Mouse (Mus musculus) gastrocnemius, adult 8-10 months (tissue): ENCODE results near the gene Ccdc8. TPM values are rescaled to one million over a fixed set of nuclear protein-coding genes. Genes with fewer than 3 reads are reported as not detected.
"Not testable (repeated sequence)": the region's sequence is repeated elsewhere in the genome, so short reads cannot be mapped to it uniquely, and the experiment has no call there.

ENCODE experiments used
- DNase-seq, 2 experiments: peaks; one replicate each; pipeline ENCODE4 v3.0.0; 2022; ENCODE audit warnings: low spot score in 2 of 2
- total RNA-seq, 4 experiments: library from RNA; stranded (reverse); gene quantifications; 2 replicates each; pipeline ENCODE4 v1.2.4; 2022

Gene Ccdc8
- total RNA-seq: under 1 TPM; 0.60 to 0.94 (median 0.76) TPM

DNA sequence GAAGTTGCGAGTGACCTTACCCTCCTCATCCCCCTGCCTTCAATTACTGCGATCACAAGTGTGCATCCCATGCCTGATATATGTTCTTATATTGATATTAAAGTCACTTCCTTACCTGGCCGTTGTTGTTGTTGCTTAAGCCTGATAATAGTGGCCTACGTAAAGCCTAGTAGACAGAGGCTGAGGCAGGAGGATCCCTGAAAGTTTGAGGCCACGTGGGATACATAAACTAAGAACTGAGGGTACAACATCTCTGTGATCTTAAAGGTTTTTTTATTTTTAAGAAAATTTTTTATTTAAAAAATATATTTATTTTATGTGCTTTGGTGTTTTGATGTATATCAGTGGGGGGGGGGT lies at the start of gene Ccdc8:
Gene Ccdc8 (plus strand): TSS at position 258 of the 357 bp plus-strand sequence.
- no peak for DNase-seq

DNA sequence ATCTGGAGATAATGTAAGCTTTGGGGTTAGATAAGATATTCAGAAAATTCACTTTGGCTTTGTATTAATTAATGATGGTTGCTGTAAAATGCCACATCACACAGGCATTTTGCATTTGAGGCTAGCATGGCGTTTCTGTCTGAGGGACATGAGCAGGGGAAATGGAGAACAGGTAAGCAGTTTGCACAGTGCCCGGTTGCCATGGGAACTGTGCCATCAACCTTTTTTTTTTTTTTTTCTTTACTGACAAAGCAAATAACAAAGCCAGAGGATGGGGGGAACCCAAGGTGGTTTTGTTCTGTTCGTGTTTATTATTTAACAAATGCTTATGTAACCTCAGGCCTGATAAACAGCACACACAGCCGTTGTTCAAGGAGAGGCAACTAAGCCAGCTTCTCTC lies 49.6 kb upstream of the Ccdc8 start:
- DNase-seq: no peak

DNA sequence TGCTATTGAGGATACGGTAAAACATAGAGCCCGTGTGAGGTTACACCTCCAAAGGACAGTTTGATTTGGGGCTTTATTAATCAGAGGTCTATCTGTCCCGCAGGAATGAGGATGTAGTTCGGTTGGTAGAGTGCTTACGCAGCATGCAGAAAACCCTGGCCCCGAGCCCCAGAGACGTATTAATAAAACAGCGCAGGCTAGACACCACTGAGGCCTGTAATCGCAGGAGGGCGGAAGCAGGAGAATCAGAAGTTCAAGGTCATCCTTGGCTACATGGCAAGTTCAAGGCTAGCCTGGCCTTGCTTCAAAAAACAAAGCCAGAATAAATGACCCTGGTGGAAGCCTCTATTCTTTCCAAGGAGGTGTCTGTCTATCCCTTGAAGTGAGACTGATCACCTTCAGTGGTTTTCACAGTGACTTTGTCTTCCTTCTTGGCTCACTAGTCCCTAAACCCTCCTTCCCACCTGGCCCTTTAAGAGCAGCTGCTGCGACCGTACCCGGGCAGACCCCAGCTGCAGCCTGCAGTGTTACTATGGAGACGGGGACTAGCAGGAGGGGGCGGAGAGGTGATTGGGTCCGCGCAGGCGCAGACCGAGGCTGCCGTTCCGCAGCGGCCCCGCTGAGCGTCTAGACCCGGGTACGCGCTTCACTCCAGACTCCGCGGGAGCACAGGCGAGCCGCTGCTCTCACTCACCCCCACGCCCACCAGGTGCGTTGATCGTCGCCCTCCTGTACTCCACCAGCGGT lies 48.3 kb upstream of the Ccdc8 start, which contains the start of gene Pnmal2:
Gene Pnmal2 (plus strand): TSS at position 622 of the 747 bp plus-strand sequence.
- peak in 1 of 2 experiments; percentile 39 for DNase-seq

DNA sequence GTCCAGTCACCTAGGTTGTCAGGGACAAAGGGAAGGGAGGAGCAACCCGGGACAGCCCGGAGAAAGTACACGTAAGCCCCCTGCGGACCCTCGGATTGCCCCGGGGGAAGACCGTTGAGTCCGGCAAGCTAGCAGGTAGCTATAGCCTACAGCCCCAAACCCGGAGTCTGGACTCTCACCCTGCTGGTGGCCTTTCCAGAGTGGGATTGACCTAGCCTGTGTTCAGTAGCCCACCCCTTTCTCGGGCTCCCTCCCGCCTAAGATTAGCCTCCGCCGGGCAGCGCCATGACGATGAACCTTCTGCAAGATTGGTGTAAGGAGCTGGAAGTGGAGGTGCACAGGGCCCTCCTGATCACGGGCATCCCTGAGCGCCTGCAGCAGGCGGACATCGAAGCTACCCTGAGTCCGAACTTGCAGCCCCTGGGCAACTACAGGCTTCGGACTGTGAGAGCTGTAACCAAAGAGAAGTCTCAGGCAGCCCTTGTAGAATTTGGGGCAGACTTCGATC lies 47.6 kb upstream of the Ccdc8 start:
- no peak for DNase-seq

DNA sequence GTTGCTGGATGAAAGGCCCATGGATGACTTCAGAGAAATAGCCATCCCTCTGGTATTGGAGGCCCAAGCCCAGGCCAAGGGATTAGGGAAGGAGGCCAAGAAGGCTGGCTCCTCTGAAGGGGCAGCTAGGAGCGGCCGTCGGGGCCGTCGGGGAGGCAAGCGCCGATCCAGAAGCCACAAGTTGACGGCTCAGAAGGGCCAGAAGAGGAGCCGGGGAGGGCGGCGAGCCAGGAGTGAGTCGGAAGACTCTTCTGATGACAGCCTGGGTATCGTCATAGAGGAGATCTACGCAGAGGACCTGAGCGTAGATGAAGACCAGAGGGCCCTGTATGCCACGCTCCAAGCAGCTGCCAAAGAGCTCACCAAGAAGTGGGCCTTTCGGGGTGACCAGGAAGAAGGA lies 47.1 kb upstream of the Ccdc8 start:
- DNase-seq: no peak

DNA sequence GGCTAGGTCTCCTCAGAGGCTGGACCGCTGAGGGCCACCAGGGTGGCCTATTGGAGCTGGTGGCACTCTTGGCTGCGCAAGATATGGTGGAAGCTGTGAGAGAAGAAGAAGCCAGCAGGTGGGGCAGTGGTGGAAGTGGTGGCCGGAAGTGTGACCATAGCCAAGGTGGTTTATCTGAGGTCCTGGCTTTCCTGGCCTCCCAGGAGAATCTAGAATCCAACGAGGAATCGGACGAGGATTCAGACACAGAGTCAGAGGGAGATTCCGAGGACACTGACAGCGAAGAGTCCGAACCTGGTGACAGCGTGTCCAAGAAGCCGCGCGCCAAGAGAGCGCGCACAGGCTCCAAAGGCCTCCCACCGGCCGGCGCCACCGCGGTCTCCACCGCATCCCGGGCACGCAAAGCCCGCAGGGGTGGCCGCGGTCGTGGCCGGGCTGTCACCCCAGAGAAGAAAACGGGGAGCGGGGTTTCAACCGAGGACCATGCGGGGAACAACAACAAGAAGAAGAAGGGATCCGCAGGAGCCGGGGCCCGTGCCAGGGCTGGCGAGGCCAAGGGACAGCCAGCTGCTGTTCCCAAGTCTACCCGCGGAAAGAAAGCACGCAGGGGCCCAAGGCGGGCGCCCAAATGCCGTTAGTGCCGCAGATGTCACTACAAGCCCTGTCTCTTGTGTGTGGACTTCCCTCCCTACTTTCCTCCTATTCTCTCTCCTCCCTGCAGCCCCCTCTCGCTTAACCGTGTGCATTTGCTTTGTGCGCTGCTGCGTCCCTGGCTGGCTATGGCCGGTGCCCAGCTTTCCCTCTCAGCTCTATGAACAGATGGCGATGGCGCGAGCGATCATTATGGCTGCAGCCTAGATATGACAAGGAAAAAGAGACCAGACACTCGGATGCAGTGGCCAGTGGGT lies 45.8 kb upstream of the Ccdc8 start:
- DNase-seq: no peak

DNA sequence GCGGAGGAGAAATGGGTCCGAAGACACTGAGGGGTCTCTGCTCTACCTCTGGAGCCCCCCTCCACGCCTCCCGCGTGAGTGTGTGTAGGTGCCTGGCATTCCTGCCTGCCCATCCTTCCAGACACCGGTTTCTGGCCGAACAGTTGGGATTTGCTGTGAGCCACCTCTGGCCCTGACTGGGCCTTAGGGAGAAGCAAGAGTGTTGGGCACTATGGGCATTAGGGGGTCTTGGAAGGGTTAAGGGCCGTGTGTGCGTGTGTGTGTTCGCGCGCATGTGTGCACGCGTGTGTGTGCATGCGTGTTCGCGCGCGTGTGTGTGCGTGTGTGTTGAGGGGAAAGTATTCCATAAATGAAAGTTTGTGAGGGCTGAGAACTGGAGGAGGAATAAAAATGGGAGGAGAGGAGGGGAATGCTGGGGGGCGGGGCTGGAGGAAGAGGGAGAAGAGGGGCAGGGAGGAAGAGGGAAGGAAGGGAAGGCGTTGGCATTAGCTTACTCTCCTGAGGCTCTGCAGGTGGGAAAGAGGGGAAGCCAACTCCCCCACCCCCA lies 45.1 kb upstream of the Ccdc8 start:
- no peak for DNase-seq

DNA sequence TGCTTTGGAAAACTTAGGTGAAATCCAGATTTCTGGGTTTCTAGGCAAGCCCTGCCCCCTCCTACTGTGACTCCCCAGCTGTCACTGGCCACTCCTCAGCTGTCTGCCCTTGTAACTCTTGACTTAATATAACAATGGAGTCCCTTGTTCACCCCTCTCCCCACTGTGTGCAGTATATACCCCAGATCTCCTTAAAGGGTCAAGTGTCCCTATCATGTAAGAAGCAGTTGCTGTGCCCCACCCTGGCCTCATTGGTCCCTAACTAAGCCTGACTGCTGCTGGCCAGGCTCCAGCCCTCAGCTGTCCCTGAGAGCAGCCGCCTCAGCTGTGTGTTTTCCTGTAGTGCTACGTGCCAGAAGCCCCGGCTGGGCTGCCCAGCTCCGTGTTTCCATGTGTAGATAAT lies 44.5 kb upstream of the Ccdc8 start:
- no peak for DNase-seq

DNA sequence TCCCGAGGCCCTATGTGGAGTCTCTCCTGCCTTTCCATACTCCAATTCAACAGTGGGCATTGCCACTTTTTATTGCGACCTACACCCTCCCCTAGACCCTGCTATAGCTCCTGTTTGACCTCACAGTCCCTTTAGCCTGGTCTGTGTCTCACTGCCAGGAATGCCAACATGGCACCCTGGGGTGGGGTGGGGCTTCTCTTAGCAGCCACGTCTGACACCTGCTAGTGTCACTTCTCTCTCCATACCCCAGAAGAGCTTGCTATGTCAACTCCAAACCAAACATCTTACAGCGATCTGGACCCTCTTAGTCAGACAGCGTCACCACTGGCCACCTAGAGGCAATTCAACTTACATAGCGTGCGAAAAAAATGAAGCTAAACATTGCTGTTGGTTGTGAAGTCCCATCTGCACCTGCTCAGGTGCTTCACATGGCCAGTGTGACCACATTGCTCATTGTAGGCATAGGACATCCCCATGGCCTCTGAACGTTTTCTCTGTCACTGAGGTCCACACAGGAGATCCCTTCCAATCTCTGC lies 43.5 kb upstream of the Ccdc8 start:
- no peak for DNase-seq

DNA sequence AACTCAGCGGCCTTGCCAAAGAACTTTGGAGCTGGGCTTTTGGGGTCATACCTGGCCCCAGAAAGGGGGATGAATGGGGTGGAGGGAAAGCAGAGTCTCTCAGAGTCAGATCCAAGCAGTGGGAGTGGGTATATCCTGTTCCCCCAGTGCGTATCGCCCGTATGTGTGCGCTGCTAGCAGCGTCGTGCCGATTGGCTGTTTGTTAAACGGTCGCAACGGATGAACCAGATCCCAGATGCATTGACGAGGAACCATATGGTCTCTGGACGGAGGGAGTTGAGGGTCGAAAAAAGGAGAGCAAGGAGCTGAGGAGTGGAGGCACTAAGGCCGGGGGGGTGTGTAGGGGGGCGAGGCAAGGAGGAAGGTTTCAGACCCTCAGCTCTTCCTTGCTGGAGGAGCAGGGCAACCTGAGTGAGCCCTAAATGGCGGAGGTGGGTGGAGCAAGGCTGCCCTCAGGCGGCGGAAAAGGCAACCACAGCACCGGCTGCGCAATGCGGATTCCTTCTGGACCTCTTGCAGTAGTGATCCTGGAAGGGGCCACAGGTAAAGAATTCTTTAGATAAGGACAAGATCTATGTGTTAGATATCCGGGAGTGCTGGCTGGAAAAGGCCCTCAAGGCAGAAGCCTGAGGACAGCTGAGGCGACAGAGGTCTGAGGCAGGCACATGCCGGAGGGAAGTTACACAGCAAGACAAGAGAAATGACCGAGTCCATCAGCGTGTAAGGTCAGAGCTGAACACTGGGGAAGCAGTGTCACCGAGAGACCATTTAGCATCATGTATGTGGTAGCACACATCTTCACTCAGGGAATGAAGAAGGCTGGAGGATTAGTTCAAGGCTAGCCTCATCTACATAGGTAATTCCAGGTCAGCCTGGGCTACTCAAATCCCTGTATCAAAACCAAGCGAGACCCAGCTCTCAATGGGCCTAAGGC lies 42.3 kb upstream of the Ccdc8 start:
- DNase-seq: peak; percentile 28 to 41

DNA sequence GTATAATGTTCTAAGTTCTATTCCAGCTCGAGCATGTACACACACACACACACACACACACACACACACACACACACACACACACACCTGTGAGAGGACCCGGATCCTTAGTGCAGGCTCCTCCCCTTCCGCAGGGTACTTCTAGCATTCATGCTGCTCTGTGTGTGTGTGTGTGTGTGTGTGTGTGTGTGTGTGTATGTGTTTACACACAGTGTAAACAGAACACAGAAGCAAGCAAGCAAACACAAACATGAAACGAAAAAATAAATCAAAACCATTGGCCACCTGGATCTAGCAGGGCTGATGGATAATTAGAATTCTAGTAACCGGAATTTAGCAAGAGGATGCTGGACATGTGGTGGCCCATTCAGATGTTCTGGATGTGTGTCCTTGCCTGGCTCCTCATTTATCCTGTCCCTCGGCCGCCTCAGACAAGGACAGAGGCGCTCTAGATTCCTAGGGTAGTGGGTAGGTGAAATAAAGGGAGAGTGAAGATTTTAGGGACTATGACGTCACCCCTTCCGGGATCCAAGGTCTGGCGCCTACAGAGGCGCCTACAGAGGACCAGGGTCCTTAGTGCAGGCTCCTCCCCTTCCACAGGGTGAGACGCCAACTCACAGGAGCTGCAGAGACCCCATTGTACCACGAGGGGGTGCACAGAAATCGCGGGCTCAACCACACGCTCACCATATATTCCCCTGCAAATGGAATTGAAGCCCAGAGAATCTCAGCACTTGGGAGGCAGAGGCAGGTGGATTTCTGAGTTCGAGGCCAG lies 41.5 kb upstream of the Ccdc8 start:
- DNase-seq: peak; percentile 44 to 60

DNA sequence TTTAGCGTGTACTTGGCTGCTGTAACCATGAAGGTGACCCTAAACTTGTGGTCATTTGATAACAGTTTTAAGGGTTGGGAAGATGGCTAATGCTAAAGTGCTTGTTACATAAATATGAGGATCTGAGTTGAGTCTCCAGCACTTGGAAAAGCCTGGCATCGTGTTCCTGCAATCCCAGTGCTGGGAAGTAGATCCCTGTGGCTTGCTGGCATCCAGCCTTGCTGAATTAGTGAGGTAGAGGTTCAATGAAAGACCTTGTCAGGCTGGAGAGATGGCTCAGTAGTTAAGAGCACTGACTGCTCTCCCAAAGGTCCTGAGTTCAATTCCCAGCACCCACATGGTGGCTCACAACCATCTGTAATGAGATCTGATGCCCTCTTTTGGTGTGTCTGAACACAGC lies 38.7 kb upstream of the Ccdc8 start:
- DNase-seq: not testable (repeated sequence)

DNA sequence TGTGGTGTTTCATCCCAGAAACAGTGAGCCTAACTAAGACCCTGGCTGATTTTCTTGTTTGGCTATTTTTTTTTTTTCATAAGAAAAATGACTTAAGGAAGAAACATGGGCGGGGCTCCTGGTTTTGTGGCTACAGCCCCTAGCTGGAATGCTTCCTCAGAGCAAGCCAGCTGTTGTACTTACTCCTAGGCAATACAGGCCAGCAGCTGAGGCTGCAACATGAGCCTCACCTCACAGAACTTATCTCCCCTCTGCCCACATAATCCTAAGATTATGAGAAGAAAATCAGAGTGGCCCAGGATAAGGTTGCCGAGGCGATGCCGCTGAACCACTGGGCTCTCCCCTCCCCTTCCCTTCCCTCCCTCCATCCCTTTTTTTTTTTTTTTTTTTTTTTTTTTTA lies 36.8 kb upstream of the Ccdc8 start:
- no peak for DNase-seq

DNA sequence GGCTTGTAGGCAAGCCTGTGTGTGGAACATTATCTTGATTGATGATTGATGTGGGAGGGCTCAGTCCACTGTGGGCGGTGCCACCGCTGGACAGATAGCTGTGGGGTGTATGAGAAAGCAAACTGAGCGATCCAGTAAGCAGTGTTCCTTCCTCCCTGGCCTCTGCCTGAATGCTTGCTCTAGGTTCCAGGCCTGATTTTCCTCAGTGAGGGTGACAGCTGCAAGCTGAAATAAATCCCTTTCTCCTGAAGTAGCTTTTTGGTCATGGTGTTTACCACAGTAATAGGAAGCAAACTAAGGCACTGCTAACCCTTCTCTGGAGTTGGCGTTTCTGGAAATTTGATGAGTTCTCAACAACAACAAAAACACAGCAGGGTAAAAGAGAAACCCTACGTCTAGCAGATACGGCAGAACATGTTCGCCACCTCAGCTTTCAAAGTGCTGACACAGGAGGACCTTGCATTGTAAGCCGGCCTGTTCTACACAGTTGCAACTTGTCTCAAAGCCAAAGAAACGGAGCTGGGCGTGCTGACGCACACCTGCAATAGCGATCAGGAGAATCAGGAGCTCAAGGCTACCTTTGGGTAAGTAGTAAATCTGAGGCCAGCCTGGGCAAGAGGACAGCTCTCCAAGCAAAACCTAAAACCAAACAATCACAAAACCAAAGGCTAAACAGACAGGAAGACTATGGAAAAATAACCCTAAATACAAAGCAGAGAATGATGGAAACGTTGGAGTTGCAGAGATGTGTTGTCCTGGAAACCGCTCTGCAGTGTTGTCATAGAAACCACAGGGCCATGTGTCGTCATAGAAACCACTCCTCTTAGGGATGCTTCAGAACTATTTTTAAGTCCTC lies 35.9 kb upstream of the Ccdc8 start:
- no peak for DNase-seq

DNA sequence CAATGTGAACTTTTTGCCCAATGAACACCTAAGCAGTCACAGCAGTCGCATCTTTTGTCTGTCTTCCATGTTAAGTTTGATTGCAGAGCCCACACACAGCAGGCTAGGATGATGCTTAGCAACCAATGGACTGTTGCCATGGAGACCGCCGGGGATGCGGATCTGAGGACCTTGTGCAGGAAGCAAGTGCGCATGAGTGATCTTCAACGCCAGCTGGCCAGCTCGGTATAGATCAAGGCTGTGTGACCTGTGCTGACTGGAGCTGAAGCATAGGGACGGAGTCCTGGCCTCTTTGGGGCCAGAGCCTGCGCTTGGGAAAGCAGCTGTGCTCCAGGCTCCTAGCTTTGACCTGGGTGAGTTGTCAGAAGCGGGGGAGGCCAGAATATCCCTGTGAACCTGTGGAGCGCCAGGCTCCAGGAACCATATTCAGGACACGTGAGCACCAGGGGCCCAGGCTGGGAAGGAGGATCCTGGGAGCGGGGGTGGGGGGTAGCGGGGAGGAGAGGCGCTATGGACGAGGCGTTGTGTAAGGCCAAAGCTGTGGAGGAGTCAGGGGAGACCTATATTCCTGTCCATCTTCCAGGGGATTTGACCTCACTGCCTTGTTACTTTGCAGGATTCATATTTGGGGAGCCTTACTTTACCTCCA lies 32.8 kb upstream of the Ccdc8 start, which contains the start of gene Pnmal1:
Gene Pnmal1 (plus strand): TSS at position 141 of the 649 bp plus-strand sequence.
- no peak for DNase-seq

DNA sequence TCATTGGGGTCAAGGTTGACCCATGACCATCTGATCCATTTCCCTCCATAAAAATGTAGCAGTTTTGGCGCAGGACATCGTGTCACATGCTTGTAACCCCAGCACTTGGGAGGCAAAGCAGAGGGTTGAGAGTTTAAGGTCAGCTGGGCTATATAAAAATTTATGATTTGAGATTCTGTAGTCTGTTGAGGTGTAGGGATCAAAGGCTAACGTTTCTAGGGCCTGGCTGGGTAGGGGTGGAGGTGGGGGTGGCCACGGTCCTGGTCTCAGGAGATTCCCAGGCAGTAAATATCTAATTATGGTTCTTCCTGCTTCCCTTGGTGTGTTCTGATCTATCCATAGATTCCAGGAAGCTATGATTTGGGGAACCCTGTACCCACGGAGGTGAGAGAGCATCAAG lies 30.8 kb upstream of the Ccdc8 start:
- no peak for DNase-seq

DNA sequence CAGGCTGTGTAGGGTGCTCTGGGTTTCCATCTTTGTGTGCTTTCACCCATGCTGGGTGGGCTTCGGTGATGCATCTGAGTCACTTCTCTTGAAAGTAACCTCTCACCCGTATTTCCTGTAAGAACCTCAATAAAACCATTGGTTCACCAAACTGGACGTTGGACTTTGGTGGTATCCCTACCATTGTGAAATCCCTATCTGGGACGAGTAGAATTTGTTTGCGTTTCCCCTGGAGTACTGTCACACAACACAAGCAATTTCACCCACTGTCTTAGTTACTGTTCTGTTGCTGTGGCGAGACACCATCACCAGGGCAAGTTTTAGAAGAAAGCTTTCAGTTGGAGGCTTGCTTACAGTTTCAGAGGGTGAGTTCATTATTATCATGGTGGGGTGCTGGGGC lies 24.1 kb upstream of the Ccdc8 start:
- DNase-seq: no peak

DNA sequence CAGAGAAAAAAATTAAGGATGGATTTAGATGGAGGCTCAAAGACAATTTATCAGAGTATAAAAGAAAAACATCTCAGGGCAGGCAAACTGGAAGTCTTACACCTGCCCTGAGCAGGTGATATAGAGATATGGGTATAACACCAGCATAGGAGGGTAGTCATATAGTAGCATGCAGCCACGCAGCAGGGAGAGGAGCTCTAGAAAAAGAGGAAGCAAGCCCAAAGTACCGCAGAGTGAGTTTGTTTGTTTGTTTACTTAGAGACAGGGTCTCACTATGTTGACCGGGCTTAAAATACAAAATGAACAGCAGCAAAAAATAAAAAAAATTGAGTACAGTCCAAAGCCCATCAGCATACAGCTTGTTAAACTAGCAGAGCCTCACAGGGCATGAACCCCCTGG lies 21.3 kb upstream of the Ccdc8 start:
- DNase-seq: no peak
